Mouse (Mus musculus) intestine, postnatal 0 days (tissue): ENCODE measurements around the gene Pik3cb. TPM values are rescaled to one million over a fixed set of nuclear protein-coding genes. Genes with fewer than 3 reads are reported as not detected.
A peak's percentile ranks its signal among the peaks of the same experiment; 100 is the strongest.

ENCODE experiments used
- ATAC-seq: fragments of 200-750 bp; cut with Nextera tagmentation; 2 replicates; pipeline ENCODE4 v1.8.0; 2017; ENCODE audit warnings: mild to moderate bottlenecking, moderate TSS enrichment, moderate library complexity
- H3K27ac ChIP-seq: fragments of 300-500 bp; sonication (generic); 2 replicates; pipeline ENCODE4 v1.5.1; 2014; ENCODE audit warnings: mild to moderate bottlenecking, low read depth, low read length, moderate library complexity
- H3K27me3 ChIP-seq: fragments of 300-500 bp; sonication (generic); replicated peaks from 2 replicates; pipeline ENCODE4 v1.6.1; 2014; ENCODE audit warnings: low read length, mixed read lengths; ENCODE audit not compliant: control insufficient read depth, insufficient read depth
- H3K36me3 ChIP-seq: fragments of 300-500 bp; sonication (generic); 2 replicates; pipeline ENCODE4 v1.6.1; 2014; ENCODE audit warnings: mild to moderate bottlenecking, moderate library complexity; ENCODE audit not compliant: control insufficient read depth, insufficient read depth
- H3K4me1 ChIP-seq: fragments of 300-500 bp; sonication (generic); replicated peaks from 2 replicates; pipeline ENCODE4 v1.6.1; 2014; ENCODE audit warnings: antibody characterized with exemption, low read length, mixed read lengths; ENCODE audit not compliant: control insufficient read depth, insufficient read depth
- H3K4me2 ChIP-seq: fragments of 300-500 bp; sonication (generic); replicated peaks from 2 replicates; pipeline ENCODE4 v1.6.1; 2014; ENCODE audit warnings: low read depth, mild to moderate bottlenecking, moderate library complexity
- H3K4me3 ChIP-seq: fragments of 300-500 bp; sonication (generic); 2 replicates; pipeline ENCODE4 v1.5.1; 2014; ENCODE audit warnings: low read depth, low read length
- H3K9ac ChIP-seq: fragments of 300-500 bp; sonication (generic); 2 replicates; pipeline ENCODE4 v1.6.1; 2014; ENCODE audit warnings: mild to moderate bottlenecking, low read depth, low read length
- H3K9me3 ChIP-seq: fragments of 300-500 bp; sonication (generic); 2 replicates; pipeline ENCODE4 v1.6.1; 2016; ENCODE audit warnings: mixed run types; ENCODE audit not compliant: control insufficient read depth
- CTCF ChIP-seq: sonication (generic); IDR thresholded peaks from 2 replicates; pipeline ENCODE4 v1.5.1; 2016; ENCODE audit warnings: low read depth, mild to moderate bottlenecking, control low read depth, antibody characterized with exemption, moderate library complexity
- WGBS: fragments of 180-500 bp; shearing (Covaris S2); extraction: QIAGEN DNeasy Blood & Tissue Kit; methylation state at CpG from one replicate; pipeline ENCODE4 v1.1.7; 2014; 5-methylcytosine and 5-hydroxymethylcytosine counted together
- polyA plus RNA-seq: library from polyadenylated mRNA; unstranded; fragments of >200 nt; fragmentation: Nextera tagmentation; extraction: Ambion mirVana; gene quantifications from 2 replicates; pipeline ENCODE4 v1.2.1, GENCODE M21; 2015

Pik3cb gene
- polyA plus RNA-seq, 1 experiment from 2014 or later = 1.2 TPM

- peak; percentile 79 for ATAC-seq
Measured at GRCm38 (mm10) chr9:99035575-99035974, 104.8 kb downstream of the Pik3cb start, which contains the start of gene Gm1123. Gene Gm1123, minus strand, starts transcription at chr9:99035715.

GRCm38 (mm10) chr9:99034111-99034510, 106.3 kb downstream of the Pik3cb start:
- no peak overlapping the region for H3K4me3 ChIP-seq
- 88% methylated on average over 8 of the region's 8 CpGs for whole genome bisulfite sequencing
- no peak overlapping the region for H3K27ac ChIP-seq

More at GRCm38 (mm10) chr9:99035575-99035974, 104.8 kb downstream of the Pik3cb start, which contains the start of gene Gm1123:
- Histone ChIP-seq H3K4me3 (peak within 1 kb of the TSS; percentile 32), H3K27ac (0 out of 2 replicates have a peak within 1 kb of the TSS, but pooled peaks have one; percentile 5), H3K9me3 (no peaks in the 10 kb centered on the region), H3K4me2 (peak within 1 kb of the TSS; percentile 59), H3K36me3 (peaks cover under 1% of the 10 kb centered on the region), H3K4me1 (no peaks in the 10 kb centered on the region), H3K27me3 (no peaks in the 10 kb centered on the region), H3K9ac (no peak within 1 kb of the TSS)
- no peak for TF ChIP-seq CTCF
- WGBS = 41% methylated on average over 12 of the region's 12 CpGs

GRCm38 (mm10) chr9:99032031-99032430, 108.4 kb downstream of the Pik3cb start:
- no peak overlapping the region for H3K9ac ChIP-seq
- no peaks in the 10 kb centered on the region for H3K9me3 ChIP-seq
- no peaks in the 10 kb centered on the region for H3K4me1 ChIP-seq
- no peaks in the 10 kb centered on the region for H3K36me3 ChIP-seq
- H3K4me2 ChIP-seq = peak overlapping the region; percentile 35; the same call in 1 of the 2 replicates
- H3K27ac ChIP-seq = peak overlapping the region; percentile 35; the same call in 1 of the 2 replicates
- WGBS = 35% methylated on average over 8 of the region's 8 CpGs
- ATAC-seq = peak; percentile 71
- H3K27me3 ChIP-seq = no peaks in the 10 kb centered on the region
- TF ChIP-seq CTCF = no peak
- H3K4me3 ChIP-seq = no peak overlapping the region

More at GRCm38 (mm10) chr9:99034111-99034510, 106.3 kb downstream of the Pik3cb start:
- no peaks in the 10 kb centered on the region for H3K27me3 ChIP-seq
- no peaks in the 10 kb centered on the region for H3K9me3 ChIP-seq
- 0 out of 2 replicates have a peak overlapping the region, but pooled peaks have one; percentile 59 for H3K4me2 ChIP-seq
- H3K9ac ChIP-seq = no peak overlapping the region
- no peaks in the 10 kb centered on the region for H3K4me1 ChIP-seq
- no peaks in the 10 kb centered on the region; the same call in 1 of the 2 replicates for H3K36me3 ChIP-seq
- TF ChIP-seq CTCF = no peak
- ATAC-seq = no peak

GRCm38 (mm10) chr9:99021751-99022150, 118.7 kb downstream of the Pik3cb start:
- no peak overlapping the region for H3K27ac ChIP-seq
- no peak for ATAC-seq
- no peaks in the 10 kb centered on the region for H3K4me1 ChIP-seq
- 87% methylated on average over 4 of the region's 4 CpGs for WGBS
- H3K36me3 ChIP-seq = no peaks in the 10 kb centered on the region
- H3K4me3 ChIP-seq = no peak overlapping the region
- TF ChIP-seq CTCF = no peak
- no peak overlapping the region for H3K9ac ChIP-seq
- H3K27me3 ChIP-seq = no peaks in the 10 kb centered on the region
- no peak overlapping the region for H3K4me2 ChIP-seq
- H3K9me3 ChIP-seq = no peaks in the 10 kb centered on the region

DNA sequence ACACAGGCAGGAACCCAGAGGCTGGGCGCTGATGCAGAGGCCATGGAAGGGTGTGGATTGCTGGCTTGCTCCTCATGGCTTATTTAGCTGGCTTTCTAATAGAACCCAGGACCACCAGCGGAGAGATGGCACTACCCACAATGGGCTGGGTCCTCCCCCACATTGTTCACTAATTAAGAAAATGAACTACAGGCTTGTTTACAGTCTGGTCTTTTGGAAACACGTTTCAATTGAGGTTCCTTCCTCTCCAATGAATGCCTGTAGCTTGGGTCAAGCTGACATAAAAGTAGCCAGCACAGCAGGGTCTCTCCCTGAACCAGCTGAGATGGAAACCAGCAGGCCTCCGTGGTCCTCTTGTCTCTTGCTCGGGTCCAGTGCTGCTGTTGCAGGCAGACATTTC, 119.3 kb downstream of the Pik3cb start:
- Histone ChIP-seq H3K36me3 (no peaks in the 10 kb centered on the region), H3K4me3 (no peak overlapping the region), H3K9ac (no peak overlapping the region), H3K27ac (no peak overlapping the region), H3K4me1 (no peaks in the 10 kb centered on the region), H3K9me3 (no peaks in the 10 kb centered on the region), H3K4me2 (no peak overlapping the region), H3K27me3 (no peaks in the 10 kb centered on the region)
- ATAC-seq = no peak
- 60% methylated on average over 5 of the region's 5 CpGs for WGBS
- TF ChIP-seq CTCF = no peak

GRCm38 (mm10) chr9:99017679-99018078, 122.7 kb downstream of the Pik3cb start:
- peak; percentile 86 for ATAC-seq
- no peaks in the 10 kb centered on the region for H3K9me3 ChIP-seq

More at GRCm38 (mm10) chr9:99017679-99018078, 122.7 kb downstream of the Pik3cb start:
- Histone ChIP-seq H3K4me2 (no peak overlapping the region), H3K9ac (no peak overlapping the region), H3K4me3 (no peak overlapping the region), H3K36me3 (no peaks in the 10 kb centered on the region), H3K4me1 (no peaks in the 10 kb centered on the region), H3K27me3 (no peaks in the 10 kb centered on the region), H3K27ac (no peak overlapping the region)
- WGBS = 63% methylated on average over 6 of the region's 6 CpGs
- TF ChIP-seq CTCF = no peak
